Mouse (Mus musculus): Measurements from ENCODE around the gene Adam15.

- TF ChIP-seq POLR2A (IDR thresholded peaks at IDR 0.05; ENCODE audit: borderline replicate concordance, extremely low read depth, low read depth, low read length): no peak
- TF ChIP-seq CTCF (IDR thresholded peaks at IDR 0.05; ENCODE audit: insufficient read depth, low read length): no peak
Observed at GRCm38 (mm10) chr3:89377831-89378230, 28.0 kb upstream of the Adam15 start.

Data from lung, adult 2 months (tissue).